Mouse (Mus musculus): ENCODE measurements at regions not wholly inside any gene's neighbourhood (a gene's known extent, or its start where the extent isn't known, plus 50 kb on each side); places are given as distances from the start of the nearest gene placed in this dataset.
A peak's percentile ranks its signal among the peaks of the same experiment; 100 is the strongest.

- Histone ChIP-seq H3K36me3 (ENCODE audit: insufficient read depth, low read length) (no peaks in the 10 kb centered on the region), H3K4me1 (ENCODE audit: insufficient read depth, low read length) (no peaks in the 10 kb centered on the region), H3K27me3 (ENCODE audit: insufficient read depth, low read length) (0 out of 2 replicates have a peak, but pooled peaks cover 3% of the 10 kb centered on the region), H3K4me2 (replicated peaks; ENCODE audit: low read depth, low read length) (no peak overlapping the region), H3K9me3 (ENCODE audit: low read length) (no peaks in the 10 kb centered on the region), H3K4me3 (ENCODE audit: low read length) (no peak overlapping the region), H3K9ac (replicated peaks; ENCODE audit: low read length) (no peak overlapping the region), H3K27ac (ENCODE audit: low read length) (no peak overlapping the region)
- no peak for ATAC-seq (ENCODE audit: low FRiP score, low TSS enrichment)
- WGBS, result 87% methylated on average over 5 of the region's 5 CpGs
Measured at GRCm38 (mm10) chr6:127362166-127362565, 84.5 kb upstream of the Parp11 start.

- ATAC-seq (ENCODE audit: low FRiP score, low TSS enrichment), result no peak
- no peaks in the 10 kb centered on the region for H3K36me3 ChIP-seq (ENCODE audit: insufficient read depth, low read length)
- no peak overlapping the region for H3K27ac ChIP-seq (ENCODE audit: low read length)
- 0 out of 2 replicates have a peak, but pooled peaks cover 3% of the 10 kb centered on the region for H3K27me3 ChIP-seq (ENCODE audit: insufficient read depth, low read length)
- no peak overlapping the region for H3K4me3 ChIP-seq (ENCODE audit: low read length)
- WGBS, result 34% methylated on average over 7 of the region's 8 CpGs
- no peak overlapping the region; the same call in 1 of the 2 replicates for H3K9ac ChIP-seq (replicated peaks; ENCODE audit: low read length)
- H3K9me3 ChIP-seq (ENCODE audit: low read length), result no peaks in the 10 kb centered on the region
- H3K4me1 ChIP-seq (ENCODE audit: insufficient read depth, low read length), result no peaks in the 10 kb centered on the region
- no peak overlapping the region for H3K4me2 ChIP-seq (replicated peaks; ENCODE audit: low read depth, low read length)
Measured at GRCm38 (mm10) chr6:127362966-127363752, 83.5 kb upstream of the Parp11 start.

- no peak overlapping the region for H3K9ac ChIP-seq (replicated peaks; ENCODE audit: low read length)
- 0 out of 2 replicates have a peak, but pooled peaks cover 3% of the 10 kb centered on the region for H3K27me3 ChIP-seq (ENCODE audit: insufficient read depth, low read length)
- H3K36me3 ChIP-seq (ENCODE audit: insufficient read depth, low read length), result no peaks in the 10 kb centered on the region
- WGBS, result 45% methylated on average over 7 of the region's 7 CpGs
- H3K4me3 ChIP-seq (ENCODE audit: low read length), result no peak overlapping the region
- H3K4me2 ChIP-seq (replicated peaks; ENCODE audit: low read depth, low read length), result no peak overlapping the region
- ATAC-seq (ENCODE audit: low FRiP score, low TSS enrichment), result no peak
- H3K9me3 ChIP-seq (ENCODE audit: low read length), result no peaks in the 10 kb centered on the region
- no peaks in the 10 kb centered on the region for H3K4me1 ChIP-seq (ENCODE audit: insufficient read depth, low read length)
- H3K27ac ChIP-seq (ENCODE audit: low read length), result no peak overlapping the region
Measured at GRCm38 (mm10) chr6:127363871-127364590, 82.6 kb upstream of the Parp11 start.

GRCm38 (mm10) chr6:127364591-127365187 lies 82.0 kb upstream of the Parp11 start:
- WGBS, result 38% methylated on average over 5 of the region's 5 CpGs
- no peak overlapping the region for H3K9ac ChIP-seq (replicated peaks; ENCODE audit: low read length)
- no peak for ATAC-seq (ENCODE audit: low FRiP score, low TSS enrichment)
- H3K27ac ChIP-seq (ENCODE audit: low read length), result no peak overlapping the region
- no peak overlapping the region for H3K4me2 ChIP-seq (replicated peaks; ENCODE audit: low read depth, low read length)
- no peak overlapping the region for H3K4me3 ChIP-seq (ENCODE audit: low read length)
- 0 out of 2 replicates have a peak, but pooled peaks cover 3% of the 10 kb centered on the region for H3K27me3 ChIP-seq (ENCODE audit: insufficient read depth, low read length)
- no peaks in the 10 kb centered on the region for H3K4me1 ChIP-seq (ENCODE audit: insufficient read depth, low read length)
- no peaks in the 10 kb centered on the region for H3K9me3 ChIP-seq (ENCODE audit: low read length)
- no peaks in the 10 kb centered on the region for H3K36me3 ChIP-seq (ENCODE audit: insufficient read depth, low read length)

GRCm38 (mm10) chr6:127365246-127365645 lies 81.4 kb upstream of the Parp11 start:
- Histone ChIP-seq H3K27me3 (ENCODE audit: insufficient read depth, low read length) (0 out of 2 replicates have a peak, but pooled peaks cover 3% of the 10 kb centered on the region), H3K36me3 (ENCODE audit: insufficient read depth, low read length) (no peaks in the 10 kb centered on the region), H3K9me3 (ENCODE audit: low read length) (no peaks in the 10 kb centered on the region), H3K4me1 (ENCODE audit: insufficient read depth, low read length) (no peaks in the 10 kb centered on the region), H3K4me2 (replicated peaks; ENCODE audit: low read depth, low read length) (no peak overlapping the region), H3K9ac (replicated peaks; ENCODE audit: low read length) (no peak overlapping the region), H3K27ac (ENCODE audit: low read length) (no peak overlapping the region), H3K4me3 (ENCODE audit: low read length) (no peak overlapping the region)
- WGBS, result 46% methylated on average over 7 of the region's 7 CpGs
- no peak for ATAC-seq (ENCODE audit: low FRiP score, low TSS enrichment)

GRCm38 (mm10) chr6:127365651-127366050 lies 81.0 kb upstream of the Parp11 start:
- Histone ChIP-seq H3K9me3 (ENCODE audit: low read length) (no peaks in the 10 kb centered on the region), H3K9ac (replicated peaks; ENCODE audit: low read length) (no peak overlapping the region), H3K4me2 (replicated peaks; ENCODE audit: low read depth, low read length) (no peak overlapping the region), H3K27me3 (ENCODE audit: insufficient read depth, low read length) (0 out of 2 replicates have a peak, but pooled peaks cover 3% of the 10 kb centered on the region), H3K4me1 (ENCODE audit: insufficient read depth, low read length) (no peaks in the 10 kb centered on the region), H3K4me3 (ENCODE audit: low read length) (no peak overlapping the region), H3K27ac (ENCODE audit: low read length) (no peak overlapping the region), H3K36me3 (ENCODE audit: insufficient read depth, low read length) (no peaks in the 10 kb centered on the region)
- WGBS, result 61% methylated on average over 2 of the region's 2 CpGs
- ATAC-seq (ENCODE audit: low FRiP score, low TSS enrichment), result no peak

GRCm38 (mm10) chr6:127373052-127373451 lies 73.6 kb upstream of the Parp11 start:
- H3K27ac ChIP-seq (ENCODE audit: low read length), result no peak overlapping the region
- H3K36me3 ChIP-seq (ENCODE audit: insufficient read depth, low read length), result no peaks in the 10 kb centered on the region
- no peak overlapping the region for H3K4me3 ChIP-seq (ENCODE audit: low read length)
- no peak overlapping the region for H3K9ac ChIP-seq (replicated peaks; ENCODE audit: low read length)
- no peak for ATAC-seq (ENCODE audit: low FRiP score, low TSS enrichment)
- peaks cover 15% of the 10 kb centered on the region for H3K4me1 ChIP-seq (ENCODE audit: insufficient read depth, low read length)
- no peak overlapping the region for H3K4me2 ChIP-seq (replicated peaks; ENCODE audit: low read depth, low read length)
- no peaks in the 10 kb centered on the region for H3K27me3 ChIP-seq (ENCODE audit: insufficient read depth, low read length)
- H3K9me3 ChIP-seq (ENCODE audit: low read length), result no peaks in the 10 kb centered on the region
- 94% methylated on average over 5 of the region's 5 CpGs for WGBS

- H3K27ac ChIP-seq (ENCODE audit: low read length), result peak overlapping the region; percentile 25; the same call in 1 of the 2 replicates
- H3K36me3 ChIP-seq (ENCODE audit: insufficient read depth, low read length), result no peaks in the 10 kb centered on the region
- no peak for ATAC-seq (ENCODE audit: low FRiP score, low TSS enrichment)
- no peaks in the 10 kb centered on the region for H3K27me3 ChIP-seq (ENCODE audit: insufficient read depth, low read length)
- H3K4me3 ChIP-seq (ENCODE audit: low read length), result no peak overlapping the region
- 78% methylated on average over 13 of the region's 13 CpGs for WGBS
- no peaks in the 10 kb centered on the region for H3K9me3 ChIP-seq (ENCODE audit: low read length)
- no peak overlapping the region for H3K9ac ChIP-seq (replicated peaks; ENCODE audit: low read length)
- no peak overlapping the region for H3K4me2 ChIP-seq (replicated peaks; ENCODE audit: low read depth, low read length)
- H3K4me1 ChIP-seq (ENCODE audit: insufficient read depth, low read length), result peaks cover 15% of the 10 kb centered on the region
Measured at GRCm38 (mm10) chr6:127373797-127374463, 72.7 kb upstream of the Parp11 start.

GRCm38 (mm10) chr6:127374464-127375143 lies 72.0 kb upstream of the Parp11 start:
- H3K36me3 ChIP-seq (ENCODE audit: insufficient read depth, low read length), result no peaks in the 10 kb centered on the region
- H3K4me2 ChIP-seq (replicated peaks; ENCODE audit: low read depth, low read length), result no peak overlapping the region
- no peak overlapping the region for H3K9ac ChIP-seq (replicated peaks; ENCODE audit: low read length)
- no peak overlapping the region for H3K4me3 ChIP-seq (ENCODE audit: low read length)
- 30% methylated on average over 12 of the region's 12 CpGs for whole genome bisulfite sequencing
- peaks cover 15% of the 10 kb centered on the region for H3K4me1 ChIP-seq (ENCODE audit: insufficient read depth, low read length)
- H3K9me3 ChIP-seq (ENCODE audit: low read length), result no peaks in the 10 kb centered on the region
- H3K27ac ChIP-seq (ENCODE audit: low read length), result peak overlapping the region; percentile 25; the same call in 1 of the 2 replicates
- no peaks in the 10 kb centered on the region for H3K27me3 ChIP-seq (ENCODE audit: insufficient read depth, low read length)
- peak; percentile 46; the same call in 1 of the 2 replicates for ATAC-seq (ENCODE audit: low FRiP score, low TSS enrichment)
